Mouse (Mus musculus) cerebellum, postnatal 25 days (tissue): ENCODE measurements around the gene Ccnl2.

Experiments
- DNase-seq, 2 experiments: peaks; one replicate each; pipeline ENCODE4 v3.0.0; 2021; ENCODE audit warnings: mixed read lengths in 2 of 2

Gene Ccnl2

DNA sequence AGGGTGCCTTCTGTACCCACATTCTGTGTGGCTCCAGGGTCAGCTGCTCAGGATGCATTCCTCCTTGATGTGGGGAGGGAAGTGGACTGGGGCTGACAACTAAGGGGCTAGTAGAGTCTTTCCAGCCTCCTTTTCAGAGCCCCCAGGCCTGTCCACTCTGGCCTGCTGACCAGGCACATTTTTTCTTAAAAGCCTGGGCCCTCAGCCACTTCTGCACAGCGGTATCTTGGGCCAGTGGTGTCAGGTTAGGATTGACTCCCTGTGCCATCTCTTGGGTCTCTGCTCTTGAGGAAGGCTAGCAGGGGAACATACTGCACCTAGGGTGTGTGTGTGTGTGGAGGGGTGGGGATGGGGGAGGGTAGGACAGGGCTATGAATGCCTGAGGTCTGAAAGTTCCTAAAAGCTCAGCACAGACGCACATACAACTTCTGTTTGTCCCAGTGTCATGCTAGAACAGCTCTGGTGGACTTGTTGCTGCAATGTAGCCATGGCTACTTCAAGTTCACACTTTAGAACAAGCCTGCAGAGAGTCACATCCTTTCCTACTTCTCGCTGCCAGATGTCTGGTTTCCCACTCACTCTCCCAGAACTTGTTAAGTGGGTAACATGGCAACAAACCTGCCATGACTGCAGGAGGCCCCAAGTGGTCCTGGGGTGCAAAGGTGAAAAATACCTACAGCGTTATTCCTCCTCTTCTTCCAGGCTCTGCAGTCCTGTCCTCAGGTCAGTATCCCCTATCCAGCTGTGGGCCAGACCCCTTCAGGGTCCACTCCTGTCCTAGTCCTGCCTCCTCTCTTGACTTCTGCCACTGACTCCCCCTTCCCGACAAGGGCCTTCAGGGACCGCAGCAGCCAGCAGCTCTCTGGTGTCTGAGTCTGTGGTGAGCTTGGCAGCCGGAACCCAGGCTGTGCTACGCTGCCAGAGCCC, 28.1 kb downstream of the Ccnl2 start:
- no peak for DNase-seq

DNA sequence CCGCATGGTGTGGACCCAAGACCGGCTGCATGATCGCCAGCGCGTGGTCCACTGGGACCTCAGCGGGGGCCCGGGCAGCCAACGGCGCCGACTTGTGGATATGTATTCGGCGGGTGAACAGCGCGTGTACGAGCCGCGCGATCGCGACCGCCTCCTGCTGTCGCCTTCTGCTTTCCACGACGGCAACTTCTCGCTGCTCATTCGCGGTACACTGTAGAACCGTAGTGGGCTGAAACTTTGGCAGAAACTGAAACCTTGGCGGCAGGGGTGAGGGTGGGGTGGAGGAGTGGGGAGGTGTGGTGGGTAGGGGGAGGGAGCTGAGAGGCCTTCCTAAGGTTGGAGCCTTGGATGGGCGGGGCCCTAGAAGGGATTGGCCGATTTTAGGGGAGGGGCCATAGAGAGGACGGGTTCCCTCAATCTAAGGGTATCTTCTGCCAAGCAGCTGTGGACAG, 28.7 kb downstream of the Ccnl2 start:
- DNase-seq: peak in 1 of 2 experiments; percentile 52

DNA sequence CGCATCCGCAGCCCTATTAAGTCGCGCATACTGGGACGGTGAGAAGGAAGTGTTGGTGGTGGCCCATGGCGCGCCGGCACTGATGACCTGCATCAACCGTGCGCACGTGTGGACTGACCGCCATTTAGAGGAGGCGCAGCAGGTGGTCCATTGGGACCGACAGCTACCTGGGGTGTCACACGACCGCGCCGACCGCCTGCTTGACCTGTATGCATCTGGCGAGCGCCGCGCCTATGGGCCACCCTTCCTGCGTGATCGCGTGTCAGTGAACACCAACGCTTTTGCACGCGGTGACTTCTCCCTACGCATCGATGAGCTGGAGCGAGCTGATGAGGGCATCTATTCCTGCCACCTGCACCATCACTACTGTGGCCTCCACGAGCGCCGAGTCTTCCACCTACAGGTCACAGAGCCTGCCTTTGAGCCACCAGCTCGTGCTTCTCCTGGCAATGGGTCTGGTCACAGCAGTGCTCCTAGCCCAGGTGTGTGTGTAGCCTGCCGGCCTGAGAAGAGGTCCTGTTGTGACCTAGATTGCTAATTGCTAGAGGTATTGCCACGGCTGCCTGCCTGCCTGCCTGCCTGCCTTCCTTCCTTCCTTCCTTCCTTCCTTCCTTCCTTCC, 29.5 kb downstream of the Ccnl2 start:
- peak in 1 of 2 experiments; percentile 58 for DNase-seq

DNA sequence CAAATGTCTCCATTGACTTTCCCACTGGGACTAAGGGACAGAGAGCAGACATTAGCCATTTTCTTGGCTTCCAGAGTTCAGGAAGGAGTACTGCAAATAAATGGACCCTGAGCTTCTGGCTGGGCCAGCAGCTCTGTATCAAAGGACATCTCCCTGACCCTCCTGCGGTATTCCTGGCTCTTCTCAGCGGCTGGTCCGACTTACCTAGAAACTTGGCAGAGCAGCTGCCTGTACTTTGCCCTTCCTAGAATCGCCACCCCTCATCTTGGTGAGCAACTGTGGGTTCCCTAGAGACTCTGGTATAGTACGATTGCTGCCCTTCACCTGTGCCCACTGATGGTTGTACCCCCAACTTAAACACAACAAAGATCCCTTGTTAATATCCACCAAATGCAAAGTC, 30.9 kb downstream of the Ccnl2 start:
- peak in 1 of 2 experiments; percentile 3 for DNase-seq

DNA sequence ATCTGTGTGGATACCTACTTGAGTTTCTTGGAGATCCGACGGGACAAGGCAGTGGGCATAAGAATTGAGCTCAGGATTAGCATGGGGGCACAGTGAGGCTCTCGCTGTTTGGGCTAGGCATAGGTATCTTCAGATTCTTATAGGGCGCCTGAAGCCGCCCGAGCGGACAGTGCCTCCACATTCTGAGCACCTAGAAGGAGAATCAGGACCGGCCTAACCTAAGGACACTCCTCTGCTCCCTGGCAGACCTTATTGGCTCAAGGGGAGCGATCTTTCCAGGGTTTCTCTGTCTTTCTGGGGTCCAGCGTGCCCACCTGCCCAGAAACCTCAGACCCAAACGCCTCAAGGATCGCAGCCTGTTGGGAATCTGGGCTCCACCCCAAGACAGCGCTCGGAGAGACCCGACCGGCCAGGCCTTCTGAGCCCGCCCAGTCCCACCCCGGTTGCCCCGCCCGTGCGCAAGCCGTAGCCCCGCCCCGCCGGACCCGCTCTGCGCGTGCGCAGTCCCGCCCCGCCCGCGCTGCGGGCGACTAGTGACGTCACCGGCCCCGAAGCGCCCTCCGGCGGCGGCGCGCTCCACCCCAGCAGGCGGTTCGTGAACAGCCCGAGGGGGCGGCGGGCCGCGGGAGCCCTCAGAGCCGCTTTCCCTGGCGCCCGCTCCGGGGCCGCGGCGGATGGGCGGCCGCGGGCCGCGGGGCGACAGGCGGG, 34.7 kb downstream of the Ccnl2 start, which contains the start of gene Dvl1:
Gene Dvl1 (plus strand): TSS at position 532 of the 708 bp plus-strand sequence.
- DNase-seq: peak; percentile 98 to 99

DNA sequence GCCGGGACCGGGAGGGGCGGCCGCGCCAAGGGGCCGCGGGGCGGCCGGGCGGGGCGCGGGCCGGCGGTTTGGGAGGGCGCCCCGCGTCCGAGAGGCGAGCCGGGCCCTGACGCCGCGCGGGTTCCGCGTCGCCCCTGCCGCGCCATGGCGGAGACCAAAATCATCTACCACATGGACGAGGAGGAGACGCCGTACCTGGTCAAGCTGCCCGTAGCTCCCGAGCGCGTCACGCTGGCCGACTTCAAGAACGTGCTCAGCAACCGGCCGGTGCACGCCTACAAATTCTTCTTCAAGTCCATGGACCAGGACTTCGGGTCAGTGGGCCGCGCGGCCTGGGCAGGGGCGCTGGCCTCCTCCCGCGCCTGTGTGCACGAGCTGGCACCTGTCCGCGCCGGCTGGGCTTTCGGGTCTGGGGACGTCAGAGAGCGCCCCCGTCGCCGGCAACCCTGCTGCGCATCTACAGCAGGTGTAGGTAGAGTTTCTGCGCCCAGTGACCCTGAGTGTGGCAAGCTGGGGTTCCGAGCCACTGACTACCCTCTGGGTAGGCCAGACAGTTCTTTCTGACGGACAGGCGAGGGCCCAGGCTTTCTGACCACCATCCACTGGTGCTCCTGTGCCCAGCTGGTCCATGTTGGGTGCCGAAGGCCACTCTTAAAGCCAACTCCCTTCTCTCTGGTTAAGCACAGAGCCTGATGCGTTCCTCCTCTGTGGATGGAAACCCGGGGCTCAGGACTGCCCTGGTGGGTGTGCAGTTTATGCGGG, 35.5 kb downstream of the Ccnl2 start:
- DNase-seq: peak; percentile 49 to 70

DNA sequence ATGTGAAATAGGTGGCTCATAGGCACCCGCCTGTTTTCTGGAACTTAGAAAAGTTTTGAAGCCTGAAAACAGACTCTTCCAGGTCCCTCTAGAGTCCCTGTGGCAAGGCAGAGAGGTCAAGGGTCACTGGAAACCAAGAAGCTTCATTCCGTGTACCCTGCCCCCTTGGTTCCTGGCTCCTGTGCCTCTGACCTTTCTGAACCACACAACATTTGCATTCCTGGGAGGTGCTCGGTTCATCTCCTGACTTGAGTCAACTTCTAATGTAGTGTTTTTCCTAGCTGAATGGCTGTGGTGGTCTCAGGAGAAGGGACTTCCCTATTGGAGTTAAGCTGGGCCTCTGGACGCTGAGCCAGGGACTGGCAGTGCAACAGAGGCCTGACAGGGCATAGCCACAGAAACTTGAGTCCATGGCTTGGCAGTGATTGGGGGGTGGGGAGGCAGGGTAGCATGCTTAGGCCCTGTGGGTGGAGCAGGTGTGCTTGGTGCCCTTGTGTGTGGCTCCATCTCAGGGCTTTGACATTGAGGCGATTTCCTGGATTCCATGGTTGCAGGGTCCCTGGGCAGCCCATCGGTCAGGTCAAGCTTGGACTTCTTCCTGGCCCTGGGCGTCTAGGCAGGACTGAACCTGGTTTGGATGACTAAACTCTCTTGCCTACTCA, 36.3 kb downstream of the Ccnl2 start:
- DNase-seq: peak in 1 of 2 experiments; percentile 22

DNA sequence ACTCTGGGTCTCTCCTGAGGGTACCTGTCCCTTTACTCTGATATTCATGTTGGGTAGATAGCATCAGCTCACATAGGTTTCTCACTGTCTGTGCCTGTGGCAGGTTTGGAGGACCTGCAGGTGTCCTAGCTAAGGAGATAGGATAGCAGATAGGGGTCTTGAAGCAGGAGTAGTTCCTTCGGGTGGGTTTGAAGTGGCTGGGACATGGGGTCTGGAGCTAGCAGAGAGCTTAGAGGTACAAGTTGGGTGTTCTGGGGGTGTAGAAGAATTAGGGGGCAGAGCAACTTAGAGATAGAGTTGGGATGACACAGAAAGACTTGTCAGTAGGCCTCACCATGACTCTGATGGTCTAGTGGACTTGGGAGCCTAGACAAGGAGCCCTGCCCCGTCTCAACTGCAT, 37.1 kb downstream of the Ccnl2 start:
- peak in 1 of 2 experiments; percentile 9 for DNase-seq

DNA sequence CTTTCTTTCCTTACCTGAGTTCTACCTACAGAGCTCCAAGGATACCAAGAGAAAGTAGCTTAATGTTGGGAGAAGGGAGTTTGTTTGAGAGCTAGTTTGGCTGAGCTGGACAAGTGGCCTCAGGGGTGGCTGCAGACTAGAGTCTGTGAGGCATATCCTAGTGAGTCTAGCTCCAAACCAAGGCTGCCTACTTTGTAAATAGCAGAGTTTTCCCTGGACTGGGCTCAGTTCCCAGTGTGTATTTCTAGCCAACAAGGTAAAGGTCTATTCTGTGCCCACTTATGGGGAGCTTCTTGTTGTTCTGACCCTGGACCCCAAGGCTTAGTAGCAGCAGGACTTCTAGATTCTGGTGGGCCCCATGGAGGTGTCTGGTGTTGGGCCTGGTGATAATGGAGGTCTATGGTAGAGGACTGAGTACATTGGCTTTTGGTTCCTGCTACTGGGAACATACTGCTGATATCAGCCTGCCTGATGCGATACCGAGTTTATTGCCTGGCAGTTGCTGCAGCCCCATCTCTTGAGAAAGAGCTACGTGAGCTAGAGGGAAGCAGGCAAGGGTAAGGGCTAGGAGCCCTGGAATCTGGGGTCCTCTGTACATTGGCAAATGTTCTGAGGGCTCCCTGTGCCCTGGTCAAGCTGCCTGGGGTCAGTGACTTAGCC, 37.6 kb downstream of the Ccnl2 start:
- DNase-seq: peak in 1 of 2 experiments; percentile 10

DNA sequence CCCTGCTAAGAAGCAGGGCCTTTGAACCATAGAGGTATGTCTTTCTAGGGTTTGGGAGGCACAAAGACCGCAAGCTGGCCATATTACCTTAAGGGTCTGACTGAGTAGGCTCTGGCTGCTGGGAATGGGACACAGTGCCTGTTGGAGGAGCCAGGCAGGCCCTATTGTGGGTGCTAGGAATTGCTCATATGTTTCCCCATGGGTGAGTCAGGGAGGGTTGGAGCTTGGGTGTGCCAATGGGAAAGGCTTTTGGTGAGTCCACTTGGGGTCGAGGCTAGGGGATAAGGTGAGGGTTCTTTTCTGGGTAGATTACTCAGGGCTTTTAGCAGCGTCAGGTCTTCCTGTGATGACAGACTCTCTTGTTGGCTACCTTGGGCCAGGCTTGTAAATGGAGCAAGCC, 39.1 kb downstream of the Ccnl2 start:
- peak in 1 of 2 experiments; percentile 16 for DNase-seq

DNA sequence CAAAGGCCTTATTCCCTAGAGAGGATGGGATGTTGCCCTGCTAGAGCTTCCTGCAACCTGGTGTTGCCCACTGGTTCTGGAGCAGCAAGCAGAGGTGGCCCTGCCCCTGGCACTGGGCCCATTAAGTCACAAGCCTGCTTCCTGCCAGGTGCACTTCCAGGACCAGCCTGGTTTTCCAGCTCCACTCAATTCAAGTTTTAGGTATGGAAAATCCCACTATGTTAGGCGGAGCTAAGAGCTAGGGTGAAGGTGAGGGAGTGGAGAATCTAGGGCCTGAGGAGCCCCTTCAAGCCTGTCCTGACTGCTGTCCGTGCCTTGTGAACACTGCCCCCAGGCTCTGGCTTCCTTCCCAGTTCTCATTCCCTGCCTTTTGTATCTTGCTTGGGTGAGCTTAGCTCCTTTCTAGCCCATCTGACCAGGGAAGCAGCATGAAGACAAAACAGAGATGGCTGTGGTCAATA, 39.7 kb downstream of the Ccnl2 start:
- DNase-seq: peak; percentile 64 to 73

DNA sequence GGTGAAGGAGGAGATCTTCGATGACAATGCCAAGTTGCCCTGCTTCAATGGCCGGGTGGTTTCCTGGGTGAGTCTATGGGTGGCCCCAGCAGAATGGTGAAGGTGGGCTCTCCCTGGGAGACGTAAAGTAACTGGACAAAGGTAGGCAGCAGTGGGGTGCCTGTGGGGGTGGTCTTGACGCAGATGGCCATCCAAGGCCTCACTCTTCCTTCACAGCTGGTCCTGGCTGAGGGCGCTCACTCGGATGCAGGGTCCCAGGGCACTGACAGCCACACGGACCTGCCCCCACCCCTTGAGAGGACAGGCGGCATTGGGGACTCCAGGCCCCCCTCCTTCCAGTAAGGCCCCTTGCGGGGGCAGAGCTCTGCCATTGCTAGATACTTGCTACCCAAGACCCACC, 41.1 kb downstream of the Ccnl2 start:
- DNase-seq: peak in 1 of 2 experiments; percentile 12

DNA sequence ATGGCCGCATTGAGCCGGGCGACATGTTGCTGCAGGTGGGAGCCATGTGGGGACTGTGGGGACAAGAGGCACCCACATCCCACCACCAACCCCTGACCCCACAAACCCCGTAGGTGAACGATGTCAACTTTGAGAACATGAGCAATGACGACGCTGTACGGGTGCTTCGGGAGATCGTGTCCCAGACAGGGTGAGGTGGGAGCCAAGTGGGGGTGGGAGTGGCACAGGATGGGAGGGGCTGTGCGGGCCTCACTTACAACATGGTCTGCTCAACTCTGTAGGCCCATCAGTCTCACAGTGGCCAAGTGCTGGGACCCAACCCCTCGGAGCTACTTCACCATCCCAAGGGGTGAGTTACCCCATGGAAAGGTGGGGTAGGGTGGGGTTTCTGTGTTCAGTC, 42.7 kb downstream of the Ccnl2 start:
- peak; percentile 8 to 20 for DNase-seq

DNA sequence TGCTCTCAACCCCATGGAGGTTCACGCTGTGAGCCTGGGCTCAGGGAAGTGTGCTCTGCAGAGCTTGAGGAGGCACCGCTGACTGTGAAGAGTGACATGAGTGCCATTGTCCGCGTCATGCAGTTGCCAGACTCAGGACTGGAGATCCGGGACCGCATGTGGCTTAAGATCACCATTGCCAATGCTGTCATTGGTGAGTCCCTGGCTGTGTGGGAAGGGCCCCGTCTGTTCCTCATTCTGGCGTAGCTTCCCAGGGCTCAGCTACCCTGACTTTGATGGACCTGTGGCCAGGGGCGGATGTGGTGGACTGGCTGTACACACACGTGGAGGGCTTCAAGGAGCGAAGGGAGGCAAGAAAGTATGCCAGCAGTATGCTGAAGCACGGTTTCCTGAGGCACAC, 43.8 kb downstream of the Ccnl2 start:
- DNase-seq: peak; percentile 44 to 61

DNA sequence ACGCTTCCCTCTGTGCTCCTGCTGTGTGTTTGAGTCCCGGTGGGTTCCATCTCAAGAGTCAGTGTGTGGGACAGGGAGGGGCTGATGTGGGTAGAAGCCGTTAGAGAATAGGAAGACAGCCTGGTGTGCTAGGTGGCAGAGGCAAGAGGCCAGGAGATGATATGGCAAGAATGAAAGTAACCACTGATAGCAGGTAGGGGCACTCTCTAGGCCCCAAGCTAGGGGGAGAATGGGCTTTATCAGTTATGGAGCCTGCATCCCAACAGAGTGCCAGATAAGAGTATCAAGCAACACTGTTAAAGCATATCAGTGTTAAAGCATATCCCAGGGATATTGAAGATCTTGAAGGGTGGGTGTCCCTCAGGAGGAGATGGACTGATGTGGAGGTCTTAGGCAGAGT, 44.6 kb downstream of the Ccnl2 start:
- no peak for DNase-seq

DNA sequence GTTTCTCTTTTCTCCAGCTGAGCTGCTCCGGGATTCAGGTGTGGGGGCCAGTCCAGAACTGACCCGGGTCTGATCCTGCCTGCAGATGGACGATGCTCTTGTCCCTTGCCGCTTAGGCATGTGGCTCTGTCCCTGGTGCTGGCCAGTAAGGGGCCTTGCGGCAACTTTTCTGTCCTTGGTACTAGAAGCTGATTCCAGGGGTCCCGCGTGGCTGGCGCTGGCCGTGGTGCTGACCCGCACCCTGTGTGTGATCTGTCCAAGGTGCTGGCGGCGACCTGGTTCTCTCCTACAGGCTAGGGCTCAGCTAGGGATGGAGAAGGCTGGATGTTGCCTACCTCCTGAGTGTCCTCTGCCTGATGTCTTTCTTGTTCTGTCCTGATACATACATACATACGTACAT, 47.0 kb downstream of the Ccnl2 start:
- peak in 1 of 2 experiments; percentile 14 for DNase-seq

DNA sequence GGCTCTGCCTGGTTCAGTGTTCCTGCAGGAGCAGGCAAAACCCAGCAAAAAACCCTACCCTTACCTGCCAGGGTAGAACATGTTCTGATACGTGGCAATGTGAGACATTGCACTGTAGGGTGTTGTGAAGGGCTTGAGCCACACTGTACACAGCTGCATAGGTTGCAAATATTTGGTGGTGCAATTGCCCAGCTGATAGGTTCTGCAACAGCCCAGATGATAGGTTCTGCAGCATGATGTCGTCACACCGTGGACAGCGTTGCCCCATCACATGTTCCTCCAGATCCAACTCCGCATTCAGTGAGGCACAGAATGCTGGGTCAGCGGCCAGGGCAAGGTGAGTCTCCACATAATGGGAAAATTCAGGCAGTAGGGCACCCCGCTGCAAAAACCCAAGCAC, 49.5 kb downstream of the Ccnl2 start:
- DNase-seq: peak in 1 of 2 experiments; percentile 9

DNA sequence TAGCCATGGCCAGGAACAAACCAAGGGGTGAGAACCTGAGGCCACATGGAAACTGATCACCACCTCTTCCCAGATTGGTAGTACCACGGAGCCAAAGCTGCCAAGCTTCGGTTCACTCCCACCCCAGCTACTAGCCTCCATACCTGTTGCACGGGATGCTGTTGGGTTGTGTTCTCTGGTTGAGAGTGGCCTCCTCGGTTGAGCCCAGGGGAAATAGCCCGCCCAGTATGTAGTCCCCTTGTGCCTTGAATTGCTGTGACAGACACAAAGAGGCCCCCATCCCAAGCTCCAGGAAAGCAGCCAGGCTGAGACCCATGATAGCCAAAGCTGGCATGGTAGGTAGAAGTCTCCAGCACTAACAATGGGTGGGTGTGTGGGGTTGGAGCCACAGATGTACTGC, 50.7 kb downstream of the Ccnl2 start, which contains the start of gene Tas1r3:
Gene Tas1r3 (minus strand): TSS at position 362 of the 400 bp plus-strand sequence.
- DNase-seq: peak in 1 of 2 experiments; percentile 25

DNA sequence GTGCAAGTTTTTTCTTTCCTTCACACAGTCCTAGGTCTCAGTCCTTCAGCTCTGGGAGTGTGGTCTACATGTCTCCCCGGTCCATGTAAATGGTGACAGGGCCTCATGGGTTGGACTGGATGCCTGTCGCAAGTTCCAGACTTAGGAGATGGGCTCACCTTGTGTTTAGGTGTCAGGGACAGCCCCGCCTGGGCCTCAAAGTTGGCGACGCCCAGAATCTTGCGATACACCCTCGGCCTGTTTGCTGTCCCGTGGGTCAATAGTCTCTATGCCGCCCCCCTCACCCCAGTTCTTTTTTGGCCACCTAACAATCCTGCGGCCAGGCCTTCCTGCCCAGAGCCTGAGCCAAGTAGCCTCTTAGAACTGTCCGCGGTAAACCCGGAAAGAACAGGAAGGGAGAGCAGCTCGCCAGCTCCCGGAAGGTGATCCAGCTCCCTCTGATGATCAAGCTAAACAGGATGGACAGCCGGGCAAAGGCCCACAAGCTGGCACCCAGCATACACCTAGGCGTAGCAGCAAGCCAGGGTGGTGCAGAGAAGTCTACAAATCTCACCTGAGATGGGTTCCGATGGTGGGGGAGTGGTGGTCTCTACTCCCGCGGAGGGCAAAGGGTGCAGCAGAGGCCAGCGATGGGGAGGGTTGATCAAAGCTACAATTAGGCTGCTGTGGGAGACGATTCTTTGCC, 56.5 kb downstream of the Ccnl2 start:
- DNase-seq: peak in 1 of 2 experiments; percentile 51

DNA sequence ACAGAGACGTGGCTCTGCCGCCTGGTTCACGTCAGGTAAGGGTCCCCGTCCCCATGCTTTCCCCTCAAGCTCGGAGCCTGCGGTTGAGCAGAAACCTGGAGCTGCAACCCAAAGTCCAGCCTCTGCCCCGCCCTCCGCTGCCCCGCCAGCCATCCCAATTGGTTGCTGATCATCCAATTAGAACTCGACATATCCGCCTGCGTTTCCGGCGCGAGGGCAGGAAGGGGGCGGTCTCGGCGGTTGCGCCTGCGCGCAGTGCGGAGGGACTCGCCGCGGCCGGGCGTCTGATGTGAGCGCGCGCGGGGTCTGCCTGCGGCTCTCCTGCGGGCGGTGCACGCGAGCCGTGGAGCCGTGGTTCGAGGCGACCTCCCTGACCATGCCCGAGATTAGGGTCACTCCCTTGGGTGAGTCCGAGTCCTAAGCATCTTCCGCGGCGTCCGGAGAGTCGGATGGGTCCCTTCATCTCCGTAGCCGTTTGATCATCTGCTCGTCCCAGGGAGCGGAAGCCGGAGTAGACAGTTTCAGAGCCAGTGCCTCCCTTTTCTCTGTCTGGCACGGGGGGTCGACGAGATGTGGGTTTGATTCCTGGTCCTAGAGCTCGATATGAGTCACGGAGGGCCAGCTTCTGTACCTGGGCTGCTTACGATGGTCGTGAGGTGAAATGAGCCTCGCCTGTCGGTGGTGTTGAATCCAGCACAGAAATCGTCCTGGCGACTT, 57.2 kb downstream of the Ccnl2 start, which contains the start of the genes Cptp and Ints11:
Gene Cptp (minus strand): TSS at position 124 of the 717 bp plus-strand sequence.
Gene Ints11 (plus strand): TSS at position 230 of the 717 bp plus-strand sequence.
- peak; percentile 96 to 98 for DNase-seq
